Mouse (Mus musculus) inflammation-experienced regulatory T-cells, adult 6 months (primary cell): Measurements from ENCODE around the gene Vmn2r26. TPM values are rescaled to one million over a fixed set of nuclear protein-coding genes. Genes with fewer than 3 reads are reported as not detected.
"Not testable (repeated sequence)": the region's sequence is repeated elsewhere in the genome, so short reads cannot be mapped to it uniquely, and the experiment has no call there.

Source experiments
- ATAC-seq: one replicate; pipeline ENCODE4 v1.8.0; 2017
- polyA plus RNA-seq, 3 experiments: library from polyadenylated mRNA; unstranded; fragments of 100-300 nt; shearing (Covaris generic); gene quantifications; one replicate each; pipeline ENCODE4 v1.2.1; 2017

Vmn2r26 gene
- polyA plus RNA-seq, result not detected

DNA sequence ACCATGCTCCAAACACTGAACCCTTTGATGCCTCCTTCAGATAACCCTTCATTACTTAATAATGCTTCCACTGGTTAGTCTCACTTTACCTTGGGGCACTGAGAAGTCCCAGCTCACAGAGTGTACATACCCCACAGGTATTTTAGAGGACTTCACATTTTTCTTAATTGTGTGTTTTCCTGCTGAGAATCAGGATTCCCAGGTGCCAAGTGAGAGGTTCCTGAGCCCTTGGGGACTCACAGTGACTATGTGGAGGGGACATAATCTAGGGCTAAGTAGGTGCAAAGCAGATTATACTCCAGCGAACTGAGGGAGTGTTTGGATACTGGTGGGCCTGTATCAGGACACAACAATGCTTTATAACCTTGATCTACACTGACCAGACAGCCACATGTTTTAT is at the start of gene Vmn2r26:
Vmn2r26 (plus strand) TSS at position 301 of the 400 bp plus-strand sequence.
- ATAC-seq, result not testable (repeated sequence)

DNA sequence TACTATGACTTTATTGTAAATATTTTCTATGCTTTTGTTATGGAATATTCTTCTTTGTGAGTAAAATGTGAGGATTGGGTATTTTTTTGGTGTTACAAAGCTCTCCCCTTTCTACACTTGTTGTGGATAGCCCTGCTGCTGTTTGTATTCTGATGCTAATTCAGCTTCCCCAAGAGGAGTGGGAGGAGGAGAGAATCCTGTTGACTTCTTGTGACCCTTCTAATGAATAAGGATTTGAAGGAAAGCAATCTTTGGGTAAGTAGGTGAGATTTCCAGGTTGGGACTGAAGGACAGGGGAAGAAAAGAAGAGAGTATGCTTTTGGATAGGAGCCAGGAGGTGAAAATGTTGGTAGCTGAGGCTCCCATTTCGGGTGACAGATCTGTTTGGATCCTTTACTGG is 3.5 kb upstream of the Vmn2r26 start:
- ATAC-seq, result no peak

DNA sequence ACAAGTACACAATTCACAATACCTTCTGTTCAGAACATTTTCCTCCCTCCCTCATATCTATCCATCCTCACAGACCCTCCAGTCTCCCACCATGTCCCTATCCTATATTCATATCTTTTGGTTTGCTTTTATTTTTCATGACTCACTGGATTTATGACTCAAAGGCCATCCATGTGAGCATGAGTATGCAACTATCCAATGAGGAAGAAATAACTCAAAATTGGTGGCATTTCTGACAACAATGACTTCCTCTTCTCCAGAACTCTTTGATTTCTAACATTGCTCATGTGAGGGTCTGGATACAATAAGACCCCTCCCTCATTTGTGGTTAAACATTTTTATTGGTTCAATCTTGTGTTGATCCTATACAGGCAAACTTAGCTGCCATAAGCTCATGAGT is 24.0 kb downstream of the Vmn2r26 start:
- ATAC-seq, result no peak

DNA sequence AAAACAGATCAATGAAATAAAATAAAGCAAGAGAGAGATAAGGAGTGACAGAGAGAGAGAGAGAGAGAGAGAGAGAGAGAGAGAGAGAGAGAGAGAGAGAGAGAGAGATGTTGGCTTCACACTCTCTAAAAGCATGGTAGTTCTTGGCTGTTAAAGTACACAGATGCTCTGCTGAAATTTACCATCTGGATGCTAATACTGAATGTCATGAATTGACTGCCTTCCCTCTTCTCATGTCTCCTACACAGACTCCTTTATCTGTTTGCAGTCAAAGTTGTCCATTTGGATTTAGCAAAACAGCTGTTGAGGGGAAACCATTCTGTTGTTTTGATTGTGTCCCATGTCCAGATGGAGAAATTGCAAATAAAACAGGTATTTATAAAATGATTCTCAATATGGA is 29.2 kb downstream of the Vmn2r26 start:
- ATAC-seq, result not testable (repeated sequence)

DNA sequence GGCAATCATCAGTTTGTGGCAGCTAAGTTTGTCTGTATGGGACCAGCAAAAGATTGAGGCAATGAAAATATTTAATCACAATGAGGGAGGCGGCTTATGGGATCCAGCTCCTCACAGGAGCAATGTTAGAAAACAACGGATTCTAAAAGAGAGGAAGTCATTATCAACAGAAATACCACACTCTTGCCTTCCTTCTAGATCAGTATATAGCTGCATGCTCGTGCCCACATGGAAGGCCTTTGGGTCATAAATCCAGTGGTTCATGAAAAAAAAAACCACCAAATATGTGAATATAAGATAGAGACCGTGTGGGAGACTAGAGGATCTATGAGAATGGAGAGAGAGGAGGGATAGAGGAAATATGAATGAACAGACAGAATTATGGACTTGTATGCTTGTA is 78.0 kb downstream of the Vmn2r26 start:
- ATAC-seq, result no peak

Other genes with a start within 250 kb of the Vmn2r26 start
- under 1 TPM in 2 of 3 experiments, not detected in 1; 0.08 to 0.12 TPM for gene Vmn2r24, start 245.7 kb upstream of the Vmn2r26 start, polyA plus RNA-seq
- not detected for gene Vmn2r25, start 171.1 kb upstream of the Vmn2r26 start, polyA plus RNA-seq
- not detected for gene Vmn2r27, start 207.3 kb downstream of the Vmn2r26 start, polyA plus RNA-seq